Mouse (Mus musculus): ENCODE measurements around the gene Tbc1d1.
"Not testable (repeated sequence)": the region's sequence is repeated elsewhere in the genome, so short reads cannot be mapped to it uniquely, and the experiment has no call there.

Gene Tbc1d1

GRCm38 (mm10) chr5:64314288-64315052 lies 158.4 kb downstream of the Tbc1d1 start:
- DNase-seq (ENCODE audit: low read depth, low spot score), result no peak

- no peak for DNase-seq (ENCODE audit: low read depth, low spot score)
These were observed 159.0 kb downstream of the Tbc1d1 start for GRCm38 (mm10) chr5:64315088-64315487.

- DNase-seq (ENCODE audit: low read depth, low spot score), result no peak
These were observed 167.2 kb downstream of the Tbc1d1 start for GRCm38 (mm10) chr5:64323286-64323685.

- DNase-seq (ENCODE audit: low read depth, low spot score), result peak; percentile 25
These were observed 168.2 kb downstream of the Tbc1d1 start for GRCm38 (mm10) chr5:64324353-64324752.

GRCm38 (mm10) chr5:64324920-64325319 lies 168.8 kb downstream of the Tbc1d1 start:
- no peak for DNase-seq (ENCODE audit: low read depth, low spot score)

GRCm38 (mm10) chr5:64325741-64326355 lies 169.7 kb downstream of the Tbc1d1 start:
- no peak for DNase-seq (ENCODE audit: low read depth, low spot score)

- no peak for DNase-seq (ENCODE audit: low read depth, low spot score)
These were observed 170.5 kb downstream of the Tbc1d1 start for GRCm38 (mm10) chr5:64326427-64327181.

GRCm38 (mm10) chr5:64327212-64327902 lies 171.3 kb downstream of the Tbc1d1 start:
- peak; percentile 63 for DNase-seq (ENCODE audit: low read depth, low spot score)

GRCm38 (mm10) chr5:64336767-64337408 lies 180.8 kb downstream of the Tbc1d1 start:
- DNase-seq (ENCODE audit: low read depth, low spot score), result peak; percentile 21

GRCm38 (mm10) chr5:64338795-64339194 lies 182.7 kb downstream of the Tbc1d1 start:
- DNase-seq (ENCODE audit: low read depth, low spot score), result not testable (repeated sequence)

- no peak for DNase-seq (ENCODE audit: low read depth, low spot score)
These were observed 184.3 kb downstream of the Tbc1d1 start for GRCm38 (mm10) chr5:64340366-64340765.

GRCm38 (mm10) chr5:64341671-64342070 lies 185.6 kb downstream of the Tbc1d1 start:
- DNase-seq (ENCODE audit: low read depth, low spot score), result no peak

- no peak for DNase-seq (ENCODE audit: low read depth, low spot score)
These were observed 186.0 kb downstream of the Tbc1d1 start for GRCm38 (mm10) chr5:64342138-64342537.

GRCm38 (mm10) chr5:64343972-64344700 lies 188.0 kb downstream of the Tbc1d1 start:
- peak; percentile 66 for DNase-seq (ENCODE audit: low read depth, low spot score)

GRCm38 (mm10) chr5:64345181-64345735 lies 189.2 kb downstream of the Tbc1d1 start:
- peak; percentile 40 for DNase-seq (ENCODE audit: low read depth, low spot score)

- no peak for DNase-seq (ENCODE audit: low read depth, low spot score)
These were observed 189.7 kb downstream of the Tbc1d1 start for GRCm38 (mm10) chr5:64345761-64346160.

- DNase-seq (ENCODE audit: low read depth, low spot score), result peak; percentile 11
These were observed 190.3 kb downstream of the Tbc1d1 start for GRCm38 (mm10) chr5:64346343-64346885.

- no peak for DNase-seq (ENCODE audit: low read depth, low spot score)
These were observed 192.1 kb downstream of the Tbc1d1 start for GRCm38 (mm10) chr5:64348166-64348565.

- no peak for DNase-seq (ENCODE audit: low read depth, low spot score)
These were observed 192.7 kb downstream of the Tbc1d1 start for GRCm38 (mm10) chr5:64348780-64349179.

GRCm38 (mm10) chr5:64351968-64352367 lies 195.9 kb downstream of the Tbc1d1 start:
- DNase-seq (ENCODE audit: low read depth, low spot score), result peak; percentile 25
